Mouse (Mus musculus): ENCODE measurements around the gene Mief2. TPM values are rescaled to one million over a fixed set of nuclear protein-coding genes. Genes with fewer than 3 reads are reported as not detected.

The Mief2 gene
- polyA plus RNA-seq, 1 experiment: 49.7 TPM

- H3K27me3 ChIP-seq (ENCODE audit: control insufficient read depth, insufficient read depth, insufficient read length): no peaks in the 10 kb centered on the region
- no peak overlapping the region for H3K4me2 ChIP-seq (ENCODE audit: low read depth)
- peaks cover 5% of the 10 kb centered on the region for H3K36me3 ChIP-seq (ENCODE audit: control insufficient read depth, insufficient read depth)
- H3K4me3 ChIP-seq: no peak overlapping the region
- TF ChIP-seq USF1 (IDR thresholded peaks at IDR 0.05; ENCODE audit: low read depth) (no peak), TCF3 (IDR thresholded peaks at IDR 0.05; ENCODE audit: insufficient read length, low read depth) (no peak), SRF (IDR thresholded peaks at IDR 0.05; ENCODE audit: control insufficient read depth, insufficient read length, low read depth) (no peak), E2F4 (IDR thresholded peaks at IDR 0.05; ENCODE audit: insufficient read depth) (no peak), MYOD1 (IDR thresholded peaks at IDR 0.05; ENCODE audit: control insufficient read depth in 1 of 3, insufficient read length in 2 of 3, low read depth in 2 of 3) (no peak), CEBPB (IDR thresholded peaks at IDR 0.05; ENCODE audit: insufficient read depth, poor library complexity, severe bottlenecking) (no peak)
- H3ac ChIP-seq (ENCODE audit: control insufficient read depth, insufficient read length): no peak overlapping the region
- H3K79me2 ChIP-seq (ENCODE audit: control insufficient read depth, insufficient read depth): no peaks in the 10 kb centered on the region
Measured at GRCm38 (mm10) chr11:60735191-60735590, 7.0 kb downstream of the Mief2 start.

GRCm38 (mm10) chr11:60736491-60736890 is 8.3 kb downstream of the Mief2 start:
- Histone ChIP-seq H3K36me3 (ENCODE audit: control insufficient read depth, insufficient read depth) (peaks cover 5% of the 10 kb centered on the region), H3K4me2 (ENCODE audit: low read depth) (no peak overlapping the region), H3K79me2 (ENCODE audit: control insufficient read depth, insufficient read depth) (no peaks in the 10 kb centered on the region), H3K4me3 (no peak overlapping the region), H3K27me3 (ENCODE audit: control insufficient read depth, insufficient read depth, insufficient read length) (no peaks in the 10 kb centered on the region), H3ac (ENCODE audit: control insufficient read depth, insufficient read length) (no peak overlapping the region)
- TF ChIP-seq POLR2A (IDR thresholded peaks at IDR 0.05; ENCODE audit: insufficient read length, low read depth): no peak
- TF ChIP-seq USF1 (IDR thresholded peaks at IDR 0.05; ENCODE audit: low read depth): no peak
- no peak for TF ChIP-seq SRF (IDR thresholded peaks at IDR 0.05; ENCODE audit: control insufficient read depth, insufficient read length, low read depth)
- no peak for TF ChIP-seq CEBPB (IDR thresholded peaks at IDR 0.05; ENCODE audit: insufficient read depth, poor library complexity, severe bottlenecking)
- no peak for TF ChIP-seq TCF3 (IDR thresholded peaks at IDR 0.05; ENCODE audit: insufficient read length, low read depth)
- TF ChIP-seq MYOG (IDR thresholded peaks at IDR 0.05; ENCODE audit: control insufficient read depth in 1 of 3, insufficient read depth in 1 of 3, insufficient read length in 2 of 3, low read depth in 2 of 3): no peak
- no peak for TF ChIP-seq MAX (IDR thresholded peaks at IDR 0.05; ENCODE audit: low read depth)

GRCm38 (mm10) chr11:60737450-60737849 is 9.3 kb downstream of the Mief2 start:
- H3K4me2 ChIP-seq (ENCODE audit: low read depth): no peak overlapping the region
- H3K79me2 ChIP-seq (ENCODE audit: control insufficient read depth, insufficient read depth): no peaks in the 10 kb centered on the region
- H3K4me3 ChIP-seq: no peak overlapping the region
- no peaks in the 10 kb centered on the region for H3K27me3 ChIP-seq (ENCODE audit: control insufficient read depth, insufficient read depth, insufficient read length)
- H3K36me3 ChIP-seq (ENCODE audit: control insufficient read depth, insufficient read depth): peaks cover 4% of the 10 kb centered on the region
- TF ChIP-seq TCF3 (IDR thresholded peaks at IDR 0.05; ENCODE audit: insufficient read length, low read depth) (no peak), MYOD1 (IDR thresholded peaks at IDR 0.05; ENCODE audit: control insufficient read depth in 1 of 3, insufficient read length in 2 of 3, low read depth in 2 of 3) (no peak), SRF (IDR thresholded peaks at IDR 0.05; ENCODE audit: control insufficient read depth, insufficient read length, low read depth) (no peak), POLR2A (IDR thresholded peaks at IDR 0.05; ENCODE audit: insufficient read length, low read depth) (no peak), USF1 (IDR thresholded peaks at IDR 0.05; ENCODE audit: low read depth) (no peak), E2F4 (IDR thresholded peaks at IDR 0.05; ENCODE audit: insufficient read depth) (no peak), MAX (IDR thresholded peaks at IDR 0.05; ENCODE audit: low read depth) (no peak), POLR2AphosphoS2 (IDR thresholded peaks at IDR 0.05; ENCODE audit: insufficient read length, low read depth) (no peak), MYOG (IDR thresholded peaks at IDR 0.05; ENCODE audit: control insufficient read depth in 1 of 3, insufficient read depth in 1 of 3, insufficient read length in 2 of 3, low read depth in 2 of 3) (no peak), TCF12 (IDR thresholded peaks at IDR 0.05; ENCODE audit: insufficient read depth, poor library complexity, severe bottlenecking) (no peak), CEBPB (IDR thresholded peaks at IDR 0.05; ENCODE audit: insufficient read depth, poor library complexity, severe bottlenecking) (no peak), REST (IDR thresholded peaks at IDR 0.05; ENCODE audit: insufficient read depth, insufficient read length) (no peak)
- no peak overlapping the region for H3ac ChIP-seq (ENCODE audit: control insufficient read depth, insufficient read length)

DNA sequence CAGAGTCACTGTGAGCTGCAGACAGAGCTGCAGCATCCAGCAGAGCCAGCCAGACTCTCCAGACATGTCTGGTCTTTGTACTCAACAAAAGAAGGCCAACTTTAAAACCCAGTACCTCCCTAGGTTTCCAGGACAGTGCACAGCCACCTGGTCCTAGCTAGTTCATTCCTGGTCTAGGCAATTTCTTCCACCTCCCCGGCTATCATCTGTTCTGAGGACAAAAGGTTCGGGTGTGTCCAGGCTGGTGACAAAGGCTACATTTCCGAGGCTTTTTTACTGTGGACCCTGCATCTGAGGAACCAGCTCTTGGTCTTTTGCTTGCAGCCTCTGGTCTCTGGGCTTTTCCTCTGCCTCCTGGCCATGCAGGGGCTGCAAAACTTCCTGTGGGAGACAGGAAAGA is 12.1 kb downstream of the Mief2 start:
- no peaks in the 10 kb centered on the region for H3K36me3 ChIP-seq (ENCODE audit: control insufficient read depth, insufficient read depth)
- H3K79me2 ChIP-seq (ENCODE audit: control insufficient read depth, insufficient read depth): no peaks in the 10 kb centered on the region
- no peak overlapping the region for H3K4me2 ChIP-seq (ENCODE audit: low read depth)
- no peak for TF ChIP-seq REST (IDR thresholded peaks at IDR 0.05; ENCODE audit: insufficient read depth, insufficient read length)
- no peak for TF ChIP-seq TCF12 (IDR thresholded peaks at IDR 0.05; ENCODE audit: insufficient read depth, poor library complexity, severe bottlenecking)
- no peak overlapping the region for H3K4me3 ChIP-seq
- no peak overlapping the region for H3ac ChIP-seq (ENCODE audit: control insufficient read depth, insufficient read length)
- H3K27me3 ChIP-seq (ENCODE audit: control insufficient read depth, insufficient read depth, insufficient read length): no peaks in the 10 kb centered on the region

GRCm38 (mm10) chr11:60755570-60755969 is 27.4 kb downstream of the Mief2 start:
- no peak overlapping the region for H3ac ChIP-seq (ENCODE audit: control insufficient read depth, insufficient read length)
- TF ChIP-seq POLR2A (IDR thresholded peaks at IDR 0.05; ENCODE audit: insufficient read length, low read depth) (no peak), MYOD1 (IDR thresholded peaks at IDR 0.05; ENCODE audit: control insufficient read depth in 1 of 3, insufficient read length in 2 of 3, low read depth in 2 of 3) (no peak), SRF (IDR thresholded peaks at IDR 0.05; ENCODE audit: control insufficient read depth, insufficient read length, low read depth) (no peak), TCF3 (IDR thresholded peaks at IDR 0.05; ENCODE audit: insufficient read length, low read depth) (no peak), USF1 (IDR thresholded peaks at IDR 0.05; ENCODE audit: low read depth) (no peak), MYOG (IDR thresholded peaks at IDR 0.05; ENCODE audit: control insufficient read depth in 1 of 3, insufficient read depth in 1 of 3, insufficient read length in 2 of 3, low read depth in 2 of 3) (no peak), MAX (IDR thresholded peaks at IDR 0.05; ENCODE audit: low read depth) (no peak), TCF12 (IDR thresholded peaks at IDR 0.05; ENCODE audit: insufficient read depth, poor library complexity, severe bottlenecking) (no peak), CEBPB (IDR thresholded peaks at IDR 0.05; ENCODE audit: insufficient read depth, poor library complexity, severe bottlenecking) (no peak), E2F4 (IDR thresholded peaks at IDR 0.05; ENCODE audit: insufficient read depth) (no peak), POLR2AphosphoS2 (IDR thresholded peaks at IDR 0.05; ENCODE audit: insufficient read length, low read depth) (no peak), REST (IDR thresholded peaks at IDR 0.05; ENCODE audit: insufficient read depth, insufficient read length) (no peak)
- H3K4me3 ChIP-seq: no peak overlapping the region

More at GRCm38 (mm10) chr11:60755570-60755969, 27.4 kb downstream of the Mief2 start:
- no peaks in the 10 kb centered on the region for H3K27me3 ChIP-seq (ENCODE audit: control insufficient read depth, insufficient read depth, insufficient read length)
- peaks cover 28% of the 10 kb centered on the region for H3K36me3 ChIP-seq (ENCODE audit: control insufficient read depth, insufficient read depth)
- H3K79me2 ChIP-seq (ENCODE audit: control insufficient read depth, insufficient read depth): no peaks in the 10 kb centered on the region
- H3K4me2 ChIP-seq (ENCODE audit: low read depth): no peak overlapping the region

Measured in myocyte (in vitro differentiated cells).